ENCODE assay signal across 8 mouse cellular contexts in the genomic region with DNA sequence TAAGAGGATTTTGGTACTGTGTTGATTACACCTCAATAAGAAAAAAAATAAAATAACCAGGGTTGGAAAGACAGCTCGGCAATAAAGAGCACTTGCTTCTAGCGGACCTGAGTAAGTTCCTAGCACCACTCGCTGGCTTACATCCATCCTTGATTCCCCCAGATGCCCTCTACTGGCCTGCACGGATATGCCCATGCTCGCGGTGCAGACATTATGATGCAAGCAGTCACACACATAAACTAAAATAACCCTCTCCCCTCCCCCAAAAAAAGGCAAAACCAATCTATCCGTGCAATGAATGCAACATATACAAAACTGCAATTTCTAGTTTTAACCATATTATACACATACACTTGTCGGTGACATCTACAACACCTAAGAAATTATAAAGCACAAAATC. TPM values are rescaled to one million over a fixed set of nuclear protein-coding genes. Genes with fewer than 3 reads are reported as not detected.
DNase-seq lines count a peak whose midpoint lies in the region; ATAC-seq and TF ChIP-seq lines count a peak whose summit lies in the region.

No protein-coding gene starts in this region.

- ATAC-seq in heart, embryonic 13.5 days (ENCODE audit: extremely low read depth, insufficient number of reproducible peaks, low FRiP score, low TSS enrichment), result no peak
- no peak for ATAC-seq in stomach, embryonic 15.5 days (ENCODE audit: insufficient read depth, low FRiP score, low read depth)

- peak overlapping the region; percentile 95 for H3K9ac ChIP-seq in heart, embryonic 13.5 days
- H3K9ac ChIP-seq in stomach, embryonic 15.5 days, result 0 out of 2 replicates have a peak overlapping the region, but pooled peaks have one; percentile 89

- peaks cover 12% of the 10 kb centered on the region for H3K4me1 ChIP-seq in heart, embryonic 13.5 days
- no peaks in the 10 kb centered on the region for H3K4me1 ChIP-seq in embryonic fibroblast, embryonic 13.5 days (ENCODE audit: control insufficient read depth, insufficient read depth, low read length)
- no peaks in the 10 kb centered on the region for H3K4me1 ChIP-seq in stomach, embryonic 15.5 days

- H3K27ac ChIP-seq in heart, embryonic 13.5 days (replicated peaks), result no peak overlapping the region
- H3K27ac ChIP-seq in embryonic fibroblast, embryonic 13.5 days (ENCODE audit: insufficient read depth, low read length), result no peak overlapping the region
- H3K27ac ChIP-seq in stomach, embryonic 15.5 days, result peak overlapping the region; percentile 87; the same call in 1 of the 2 replicates

- H3K4me3 ChIP-seq in heart, embryonic 13.5 days, result peak overlapping the region; percentile 94
- H3K4me3 ChIP-seq in embryonic fibroblast, embryonic 13.5 days (ENCODE audit: insufficient read depth, low read length), result peak overlapping the region; percentile 88
- H3K4me3 ChIP-seq in stomach, embryonic 15.5 days (replicated peaks), result peak overlapping the region; percentile 93

- H3K9me3 ChIP-seq in heart, embryonic 13.5 days, result no peaks in the 10 kb centered on the region
- no peaks in the 10 kb centered on the region for H3K9me3 ChIP-seq in stomach, embryonic 15.5 days

- H3K27me3 ChIP-seq in heart, embryonic 13.5 days (replicated peaks), result no peaks in the 10 kb centered on the region
- H3K27me3 ChIP-seq in stomach, embryonic 15.5 days (replicated peaks), result no peaks in the 10 kb centered on the region

- TF ChIP-seq POLR2A in embryonic fibroblast, embryonic 13.5 days (IDR thresholded peaks at IDR 0.05; ENCODE audit: low read depth, low read length), result no peak

- 81% methylated on average over 8 of the region's 8 CpGs for WGBS in heart, embryonic 13.5 days
- 78% methylated on average over 8 of the region's 8 CpGs for WGBS in stomach, embryonic 15.5 days

- DNase-seq in heart, adult 9 months (ENCODE audit: low spot score in 2 of 2), result no peak
- DNase-seq in ES-CJ7 (ENCODE audit: low read depth, low spot score), result peak; percentile 89
- peak; percentile 26 for DNase-seq in liver
- DNase-seq in right cerebral cortex, postnatal 4 days, result no peak
- no peak for DNase-seq in frontal cortex, postnatal 14 days (ENCODE audit: low spot score in 2 of 2)

- H3K4me2 ChIP-seq in heart, embryonic 13.5 days, result peak overlapping the region; percentile 94
- peak overlapping the region; percentile 74 for H3K4me2 ChIP-seq in stomach, embryonic 15.5 days

- no peak for TF ChIP-seq CTCF in embryonic fibroblast, embryonic 13.5 days (IDR thresholded peaks at IDR 0.05; ENCODE audit: borderline replicate concordance, insufficient read depth, low read length)

- no peaks in the 10 kb centered on the region for H3K36me3 ChIP-seq in heart, embryonic 13.5 days
- no peaks in the 10 kb centered on the region for H3K36me3 ChIP-seq in stomach, embryonic 15.5 days

RNA-seq across cellular contexts. Expression of a gene that starts 0.9 kb away (rescaled TPM):
- polyA plus RNA-seq in heart, embryonic 13.5 days (2015; fragmentation: Nextera tagmentation; extraction: Ambion mirVana), result 11.8 and 12.9 TPM in 2 replicates
- polyA plus RNA-seq in embryonic fibroblast, embryonic 13.5 days (2011; ENCODE audit: insufficient read length, low read depth, missing spikeins), result 12.1 and 14.5 TPM in 2 replicates
- 21.5 TPM in 2 replicates for polyA plus RNA-seq in stomach, embryonic 15.5 days (2015; fragmentation: Nextera tagmentation; extraction: Ambion mirVana)

Comparison
In these comparisons a context has a peak if more than half of its experiments do, and no peak if none do; other contexts are left out.
1. DNase-seq: peak in ES-CJ7 (single experiment) and liver (single experiment); none in heart, adult 9 months (0 of 2), right cerebral cortex, postnatal 4 days (single experiment) and frontal cortex, postnatal 14 days (0 of 2).
2. Peak in every context shown above with its lines, with median percentiles within 50 percentile points of each other: H3K4me3 ChIP-seq.